Mouse (Mus musculus) brain, adult 10 weeks (tissue): ENCODE measurements around the gene Gm45902. TPM values are rescaled to one million over a fixed set of nuclear protein-coding genes. Genes with fewer than 3 reads are reported as not detected.

ENCODE experiments used
- polyA plus RNA-seq: library from polyadenylated mRNA; stranded (reverse); fragments of 350-450 nt; fragmentation: Illumina TruSeq; extraction: RNeasy Lipid Tissue Mini Kit (QIAGEN cat#74804); gene quantifications from one replicate; pipeline ENCODE4 v1.2.3, GENCODE M21; 2015; ENCODE audit warnings: low read depth, low replicate concordance

Gene Gm45902
- polyA plus RNA-seq, result 2.7 TPM

DNA sequence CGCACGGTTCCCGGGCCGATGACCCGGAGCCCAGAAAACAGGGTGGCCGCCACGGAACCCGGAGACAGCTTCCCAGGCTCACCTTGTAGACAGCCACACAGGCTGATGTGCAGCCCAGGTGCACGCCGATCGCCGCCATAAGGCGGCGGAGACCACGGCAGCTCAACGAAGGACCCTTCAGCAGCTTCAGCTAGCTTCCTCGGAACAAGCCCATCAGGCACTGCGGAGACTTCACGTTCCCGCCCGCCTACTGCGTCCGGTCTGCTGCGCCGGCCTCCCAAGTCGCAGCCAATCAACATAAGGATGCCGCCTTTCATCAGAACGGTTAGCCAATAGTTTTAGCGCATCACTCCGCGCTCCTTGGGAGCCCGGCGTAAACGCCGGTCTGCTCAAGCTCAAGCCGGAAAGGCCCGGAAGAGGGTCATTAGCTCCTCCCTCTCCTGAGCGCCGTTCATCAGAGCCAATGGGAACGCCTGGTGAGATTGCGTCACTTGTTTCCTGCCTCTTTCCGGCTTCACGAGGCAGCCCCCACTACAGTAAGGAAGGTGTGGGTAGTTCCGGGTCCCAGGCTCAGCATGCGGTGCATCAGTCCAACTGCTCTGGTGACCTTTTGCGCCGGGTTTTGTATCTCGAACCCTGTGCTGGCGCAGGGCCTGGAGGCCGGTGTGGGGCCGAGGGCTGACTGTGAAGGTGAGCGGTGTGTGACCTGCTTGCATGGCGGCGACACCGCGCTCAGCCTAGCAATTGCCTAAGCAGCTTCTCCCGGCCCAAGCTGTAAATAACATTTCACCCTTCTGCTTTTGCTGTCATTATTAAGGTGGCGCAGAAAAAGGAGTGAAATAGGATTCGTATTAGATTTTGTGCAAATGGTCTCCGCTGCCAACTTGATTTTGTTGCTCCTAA, at the start of gene Gm45902, which contains the start of the genes Hspa14 and Cdnf:
Gene Gm45902 (minus strand): TSS at position 239 of the 903 bp plus-strand sequence.
Gene Hspa14 (minus strand): TSS at position 263 of the 903 bp plus-strand sequence.
Gene Cdnf (plus strand): TSS at position 479 of the 903 bp plus-strand sequence.

GRCm38 (mm10) chr2:3474861-3475283, 37.7 kb downstream of the Gm45902 start, which contains the start of gene Suv39h2:
Suv39h2 (minus strand) TSS chr2:3475031.

Other genes starting within 250 kb of the Gm45902 start
- gene Nmt2, start 228.6 kb downstream of the Gm45902 start, polyA plus RNA-seq, result 74.0 TPM
- 15.9 TPM for gene Rpp38, start 180.1 kb downstream of the Gm45902 start, polyA plus RNA-seq
- 1.5 TPM for gene Acbd7, start 176.6 kb downstream of the Gm45902 start, polyA plus RNA-seq
- not detected for gene Olah, start 115.6 kb downstream of the Gm45902 start, polyA plus RNA-seq
- gene Meig1, start 90.1 kb downstream of the Gm45902 start, polyA plus RNA-seq, result 9.0 TPM
- gene Dclre1c, start 88.7 kb downstream of the Gm45902 start, polyA plus RNA-seq, result 7.9 TPM
- gene Suv39h2, start 37.8 kb downstream of the Gm45902 start, polyA plus RNA-seq, result 3.5 TPM
- gene Hspa14, start within 50 bp of the Gm45902 start, polyA plus RNA-seq, result 40.9 TPM
- 1.1 TPM for gene Cdnf, start 240 bp upstream of the Gm45902 start, polyA plus RNA-seq
- 9.2 TPM for gene Fam107b, start 57.7 kb upstream of the Gm45902 start, polyA plus RNA-seq